Mouse (Mus musculus): ENCODE measurements at regions not wholly inside any gene's neighbourhood (a gene's known extent, or its start where the extent isn't known, plus 50 kb on each side); places are given as distances from the start of the nearest gene placed in this dataset.

GRCm38 (mm10) chr1:190067181-190067580 is 103.3 kb downstream of the Prox1 start:
- TF ChIP-seq GATA4 (IDR thresholded peaks at IDR 0.05; ENCODE audit: insufficient replicate concordance, low read length) = no peak

- TF ChIP-seq GATA4 (IDR thresholded peaks at IDR 0.05; ENCODE audit: insufficient replicate concordance, low read length) = no peak
Measured at GRCm38 (mm10) chr1:190066426-190066825, 104.1 kb downstream of the Prox1 start.

- no peak for TF ChIP-seq GATA4 (IDR thresholded peaks at IDR 0.05; ENCODE audit: insufficient replicate concordance, low read length)
Measured at GRCm38 (mm10) chr1:190061560-190062295, 108.8 kb downstream of the Prox1 start.

- no peak for TF ChIP-seq GATA4 (IDR thresholded peaks at IDR 0.05; ENCODE audit: insufficient replicate concordance, low read length)
Measured at GRCm38 (mm10) chr1:190059025-190059424, 111.5 kb downstream of the Prox1 start.

GRCm38 (mm10) chr1:190056931-190057330 is 113.6 kb downstream of the Prox1 start:
- no peak for TF ChIP-seq GATA4 (IDR thresholded peaks at IDR 0.05; ENCODE audit: insufficient replicate concordance, low read length)

GRCm38 (mm10) chr1:190051903-190052302 is 118.6 kb downstream of the Prox1 start:
- TF ChIP-seq GATA4 (IDR thresholded peaks at IDR 0.05; ENCODE audit: insufficient replicate concordance, low read length) = no peak

GRCm38 (mm10) chr1:190048521-190049170 is 121.9 kb downstream of the Prox1 start:
- no peak for TF ChIP-seq GATA4 (IDR thresholded peaks at IDR 0.05; ENCODE audit: insufficient replicate concordance, low read length)

GRCm38 (mm10) chr1:190047201-190047600 is 123.3 kb downstream of the Prox1 start:
- no peak for TF ChIP-seq GATA4 (IDR thresholded peaks at IDR 0.05; ENCODE audit: insufficient replicate concordance, low read length)

GRCm38 (mm10) chr1:190045797-190046196 is 123.6 kb upstream of the Smyd2 start:
- TF ChIP-seq GATA4 (IDR thresholded peaks at IDR 0.05; ENCODE audit: insufficient replicate concordance, low read length) = no peak

- TF ChIP-seq GATA4 (IDR thresholded peaks at IDR 0.05; ENCODE audit: insufficient replicate concordance, low read length) = peak; percentile 43; the same call in 1 of the 2 replicates
Measured at GRCm38 (mm10) chr1:190044036-190044435, 121.9 kb upstream of the Smyd2 start.

GRCm38 (mm10) chr1:190043156-190043555 is 121.0 kb upstream of the Smyd2 start:
- TF ChIP-seq GATA4 (IDR thresholded peaks at IDR 0.05; ENCODE audit: insufficient replicate concordance, low read length) = no peak

GRCm38 (mm10) chr1:190042197-190042596 is 120.0 kb upstream of the Smyd2 start:
- no peak for TF ChIP-seq GATA4 (IDR thresholded peaks at IDR 0.05; ENCODE audit: insufficient replicate concordance, low read length)

GRCm38 (mm10) chr1:190041096-190041706 is 119.0 kb upstream of the Smyd2 start:
- no peak for TF ChIP-seq GATA4 (IDR thresholded peaks at IDR 0.05; ENCODE audit: insufficient replicate concordance, low read length)

- peak; percentile 43; the same call in 1 of the 2 replicates for TF ChIP-seq GATA4 (IDR thresholded peaks at IDR 0.05; ENCODE audit: insufficient replicate concordance, low read length)
Measured at GRCm38 (mm10) chr1:190038046-190038445, 115.9 kb upstream of the Smyd2 start.

- TF ChIP-seq GATA4 (IDR thresholded peaks at IDR 0.05; ENCODE audit: insufficient replicate concordance, low read length) = no peak
Measured at GRCm38 (mm10) chr1:190036726-190037125, 114.6 kb upstream of the Smyd2 start.

GRCm38 (mm10) chr1:190035935-190036334 is 113.8 kb upstream of the Smyd2 start:
- TF ChIP-seq GATA4 (IDR thresholded peaks at IDR 0.05; ENCODE audit: insufficient replicate concordance, low read length) = no peak

Measured in liver, adult (tissue).